Mouse (Mus musculus) myocyte (in vitro differentiated cells): ENCODE measurements around the gene Zwilch. TPM values are rescaled to one million over a fixed set of nuclear protein-coding genes. Genes with fewer than 3 reads are reported as not detected.
"Not testable (repeated sequence)": the region's sequence is repeated elsewhere in the genome, so short reads cannot be mapped to it uniquely, and the experiment has no call there.

Experiments used
- H3K27me3 ChIP-seq: one replicate; pipeline ENCODE4 v1.6.1; 2011; ENCODE audit not compliant: control insufficient read depth, insufficient read depth, insufficient read length
- H3K36me3 ChIP-seq: one replicate; pipeline ENCODE4 v1.6.1; 2011; ENCODE audit not compliant: control insufficient read depth, insufficient read depth
- H3K4me2 ChIP-seq: one replicate; pipeline ENCODE4 v1.6.1; 2011; ENCODE audit warnings: low read depth, control low read depth
- H3K4me3 ChIP-seq: one replicate; pipeline ENCODE4 v1.5.1; 2011; ENCODE audit warnings: mild to moderate bottlenecking, control low read depth, moderate library complexity
- H3K79me2 ChIP-seq: one replicate; pipeline ENCODE4 v1.6.1; 2011; ENCODE audit not compliant: control insufficient read depth, insufficient read depth
- H3ac ChIP-seq: one replicate; pipeline ENCODE4 v1.6.1; 2011; ENCODE audit not compliant: control insufficient read depth, insufficient read length
- CEBPB ChIP-seq: IDR thresholded peaks from 2 replicates; pipeline ENCODE4 v1.6.1; 2011; ENCODE audit warnings: mild to moderate bottlenecking, moderate library complexity; ENCODE audit not compliant: poor library complexity, insufficient read depth, severe bottlenecking
- E2F4 ChIP-seq: IDR thresholded peaks from one replicate; pipeline ENCODE4 v1.6.1; 2011; ENCODE audit warnings: mild to moderate bottlenecking, control low read depth, moderate library complexity; ENCODE audit not compliant: insufficient read depth
- MAX ChIP-seq: IDR thresholded peaks from one replicate; pipeline ENCODE4 v1.6.1; 2011; ENCODE audit warnings: low read depth, mild to moderate bottlenecking, control low read depth
- MYOD1 ChIP-seq, 3 experiments: IDR thresholded peaks; one replicate each; pipeline ENCODE4 v1.6.1; 2011; ENCODE audit warnings: control low read depth in 2 of 3, low read depth in 2 of 3, mild to moderate bottlenecking in 2 of 3, moderate library complexity in 1 of 3; ENCODE audit not compliant: insufficient read length in 2 of 3, control insufficient read depth in 1 of 3
- MYOG ChIP-seq, 3 experiments: IDR thresholded peaks; one replicate each; pipeline ENCODE4 v1.6.1; 2011; ENCODE audit warnings: control low read depth in 2 of 3, low read depth in 2 of 3, mild to moderate bottlenecking in 2 of 3; ENCODE audit not compliant: insufficient read length in 2 of 3, control insufficient read depth in 1 of 3, insufficient read depth in 1 of 3
- POLR2A ChIP-seq: IDR thresholded peaks from one replicate; pipeline ENCODE4 v1.6.1; 2011; ENCODE audit warnings: low read depth, mild to moderate bottlenecking, control low read depth, moderate library complexity; ENCODE audit not compliant: insufficient read length
- POLR2AphosphoS2 ChIP-seq: IDR thresholded peaks from one replicate; pipeline ENCODE4 v1.6.1; 2011; ENCODE audit warnings: low read depth, control low read depth; ENCODE audit not compliant: insufficient read length
- REST ChIP-seq: IDR thresholded peaks from one replicate; pipeline ENCODE4 v1.6.1; 2011; ENCODE audit warnings: mild to moderate bottlenecking, control low read depth, moderate library complexity; ENCODE audit not compliant: insufficient read depth, insufficient read length
- SRF ChIP-seq: IDR thresholded peaks from one replicate; pipeline ENCODE4 v1.6.1; 2011; ENCODE audit warnings: low read depth; ENCODE audit not compliant: control insufficient read depth, insufficient read length
- TCF12 ChIP-seq: IDR thresholded peaks from one replicate; pipeline ENCODE4 v1.6.1; 2011; ENCODE audit warnings: mild to moderate bottlenecking, control low read depth; ENCODE audit not compliant: poor library complexity, insufficient read depth, severe bottlenecking
- TCF3 ChIP-seq: IDR thresholded peaks from one replicate; pipeline ENCODE4 v1.6.1; 2011; ENCODE audit warnings: low read depth, control low read depth; ENCODE audit not compliant: insufficient read length
- USF1 ChIP-seq: IDR thresholded peaks from one replicate; pipeline ENCODE4 v1.6.1; 2011; ENCODE audit warnings: low read depth, mild to moderate bottlenecking, control low read depth, moderate library complexity
- polyA plus RNA-seq: library from polyadenylated mRNA; unstranded; fragments of >200 nt; fragmentation: generic; extraction: Trizol; gene quantifications from one replicate; pipeline ENCODE4 v1.2.1, GENCODE M21; 2012; ENCODE audit warnings: missing spikeins

The Zwilch gene
- polyA plus RNA-seq, 1 experiment: 7.1 TPM

GRCm38 (mm10) chr9:64173666-64174220 is 839 bp upstream of the Zwilch start:
- TF ChIP-seq USF1 (no peak), MYOD1 (IDR thresholded peaks at IDR 0.05; ENCODE audit: control insufficient read depth in 1 of 3, insufficient read length in 2 of 3, low read depth in 2 of 3) (no peak)
- Histone ChIP-seq H3ac (peak overlapping the region; percentile 68), H3K4me3 (peak overlapping the region; percentile 99), H3K79me2 (peaks cover 57% of the 10 kb centered on the region), H3K36me3 (peaks cover 41% of the 10 kb centered on the region), H3K4me2 (peak overlapping the region; percentile 92), H3K27me3 (no peaks in the 10 kb centered on the region)

GRCm38 (mm10) chr9:64172145-64172815 is 624 bp downstream of the Zwilch start:
- H3K27me3 ChIP-seq: no peaks in the 10 kb centered on the region

GRCm38 (mm10) chr9:64169967-64170366 is 2.9 kb downstream of the Zwilch start:
- H3K4me3 ChIP-seq, H3K27me3 ChIP-seq, H3K36me3 ChIP-seq, H3ac ChIP-seq, H3K4me2 ChIP-seq: not testable (repeated sequence)
- H3K79me2 ChIP-seq: peaks cover 39% of the 10 kb centered on the region

More at GRCm38 (mm10) chr9:64172145-64172815, 624 bp downstream of the Zwilch start:
- peak overlapping the region; percentile 68 for H3ac ChIP-seq
- H3K36me3 ChIP-seq: peaks cover 27% of the 10 kb centered on the region
- peak overlapping the region; percentile 99 for H3K4me3 ChIP-seq
- H3K4me2 ChIP-seq: peak overlapping the region; percentile 73
- peaks cover 57% of the 10 kb centered on the region for H3K79me2 ChIP-seq
- TF ChIP-seq E2F4 (no peak), TCF12 (no peak), MYOG (IDR thresholded peaks at IDR 0.05; ENCODE audit: control insufficient read depth in 1 of 3, insufficient read depth in 1 of 3, insufficient read length in 2 of 3, low read depth in 2 of 3) (no peak), TCF3 (no peak), POLR2AphosphoS2 (no peak), USF1 (no peak), POLR2A (no peak), SRF (no peak), CEBPB (no peak), MAX (no peak), REST (no peak), MYOD1 (IDR thresholded peaks at IDR 0.05; ENCODE audit: control insufficient read depth in 1 of 3, insufficient read length in 2 of 3, low read depth in 2 of 3) (no peak)

- H3ac ChIP-seq: no peak overlapping the region
- H3K27me3 ChIP-seq: no peaks in the 10 kb centered on the region
- H3K36me3 ChIP-seq: peaks cover 33% of the 10 kb centered on the region
- no peak for TF ChIP-seq POLR2AphosphoS2
- TF ChIP-seq POLR2A: no peak
- no peak for TF ChIP-seq MAX
- no peak for TF ChIP-seq SRF
- no peak for TF ChIP-seq MYOG (IDR thresholded peaks at IDR 0.05; ENCODE audit: control insufficient read depth in 1 of 3, insufficient read depth in 1 of 3, insufficient read length in 2 of 3, low read depth in 2 of 3)
- no peak for TF ChIP-seq MYOD1 (IDR thresholded peaks at IDR 0.05; ENCODE audit: control insufficient read depth in 1 of 3, insufficient read length in 2 of 3, low read depth in 2 of 3)
- TF ChIP-seq TCF3: no peak
- TF ChIP-seq REST: no peak
- no peak for TF ChIP-seq USF1
- TF ChIP-seq E2F4: no peak
- no peak for TF ChIP-seq TCF12
- no peak for TF ChIP-seq CEBPB
- H3K4me2 ChIP-seq: no peak overlapping the region
- no peak overlapping the region for H3K4me3 ChIP-seq
- no peaks in the 10 kb centered on the region for H3K79me2 ChIP-seq
Measured at GRCm38 (mm10) chr9:64160471-64160870, 12.4 kb downstream of the Zwilch start.

GRCm38 (mm10) chr9:64156641-64157040 is 16.3 kb downstream of the Zwilch start:
- Histone ChIP-seq H3K36me3 (peaks cover 29% of the 10 kb centered on the region), H3K79me2 (no peaks in the 10 kb centered on the region), H3K27me3 (no peaks in the 10 kb centered on the region), H3K4me2 (no peak overlapping the region), H3K4me3 (no peak overlapping the region), H3ac (no peak overlapping the region)
- TF ChIP-seq TCF12 (no peak), SRF (no peak), MYOG (IDR thresholded peaks at IDR 0.05; ENCODE audit: control insufficient read depth in 1 of 3, insufficient read depth in 1 of 3, insufficient read length in 2 of 3, low read depth in 2 of 3) (no peak), MAX (no peak), TCF3 (no peak), MYOD1 (IDR thresholded peaks at IDR 0.05; ENCODE audit: control insufficient read depth in 1 of 3, insufficient read length in 2 of 3, low read depth in 2 of 3) (no peak), REST (no peak), USF1 (no peak), E2F4 (no peak), CEBPB (no peak), POLR2A (no peak), POLR2AphosphoS2 (no peak)
